Mouse (Mus musculus) midbrain, postnatal 0 days (tissue): ENCODE results near the gene Aars. TPM values are rescaled to one million over a fixed set of nuclear protein-coding genes. Genes with fewer than 3 reads are reported as not detected.
"Not testable (repeated sequence)": the region's sequence is repeated elsewhere in the genome, so short reads cannot be mapped to it uniquely, and the experiment has no call there.

ENCODE experiments used
- ATAC-seq: fragments of 200-750 bp; cut with Nextera tagmentation; 2 replicates; pipeline ENCODE4 v1.8.0; 2017; ENCODE audit warnings: moderate number of reproducible peaks, mild to moderate bottlenecking, moderate TSS enrichment, moderate library complexity; ENCODE audit not compliant: low FRiP score
- DNase-seq: peaks from one replicate; pipeline ENCODE4 v3.0.0-alpha.2; 2015; ENCODE audit warnings: low spot score
- H3K27ac ChIP-seq: fragments of 300-500 bp; sonication (generic); 2 replicates; pipeline ENCODE4 v1.5.1; 2014; ENCODE audit warnings: low read depth, mild to moderate bottlenecking, low read length, mixed read lengths
- H3K27me3 ChIP-seq: fragments of 300-500 bp; sonication (generic); 2 replicates; pipeline ENCODE4 v1.6.1; 2014; ENCODE audit warnings: low read length, control low read depth, mixed read lengths; ENCODE audit not compliant: insufficient read depth
- H3K36me3 ChIP-seq: fragments of 300-500 bp; sonication (generic); 2 replicates; pipeline ENCODE4 v1.6.1; 2014; ENCODE audit warnings: low read length, control low read depth, mixed read lengths; ENCODE audit not compliant: insufficient read depth
- H3K4me1 ChIP-seq: fragments of 300-500 bp; sonication (generic); 2 replicates; pipeline ENCODE4 v1.6.1; 2014; ENCODE audit warnings: mild to moderate bottlenecking, control low read depth, antibody characterized with exemption, low read length, mixed read lengths; ENCODE audit not compliant: insufficient read depth
- H3K4me2 ChIP-seq: fragments of 300-500 bp; sonication (generic); 2 replicates; pipeline ENCODE4 v1.6.1; 2014; ENCODE audit warnings: low read depth, mild to moderate bottlenecking, low read length, mixed read lengths; ENCODE audit not compliant: poor library complexity, severe bottlenecking
- H3K4me3 ChIP-seq: fragments of 300-500 bp; sonication (generic); 2 replicates; pipeline ENCODE4 v1.5.1; 2014; ENCODE audit warnings: low read depth, mild to moderate bottlenecking, low read length, moderate library complexity
- H3K9ac ChIP-seq: fragments of 300-500 bp; sonication (generic); replicated peaks from 2 replicates; pipeline ENCODE4 v1.6.1; 2014; ENCODE audit warnings: mild to moderate bottlenecking, low read length, moderate library complexity, mixed read lengths; ENCODE audit not compliant: poor library complexity, severe bottlenecking
- H3K9me3 ChIP-seq: fragments of 300-500 bp; sonication (generic); 2 replicates; pipeline ENCODE4 v1.6.1; 2016; ENCODE audit warnings: low read length, control low read depth
- CTCF ChIP-seq: IDR thresholded peaks from 2 replicates; pipeline ENCODE4 v1.5.1; 2016; ENCODE audit warnings: antibody characterized with exemption, mild to moderate bottlenecking
- WGBS: fragments of 180-500 bp; shearing (Covaris S2); extraction: QIAGEN DNeasy Blood & Tissue Kit; methylation state at CpG from one replicate; pipeline ENCODE4 v1.1.7; 2014; 5-methylcytosine and 5-hydroxymethylcytosine counted together
- polyA plus RNA-seq: library from polyadenylated mRNA; unstranded; fragments of >200 nt; fragmentation: Nextera tagmentation; extraction: Ambion mirVana; gene quantifications from 2 replicates; pipeline ENCODE4 v1.2.1, GENCODE M21; 2015
- total RNA-seq: library from RNA; depleted of rRNA; stranded (reverse); fragments of >200 nt; gene quantifications from 2 replicates; pipeline ENCODE4 v1.2.3, GENCODE M21; 2014; rRNA removed

The Aars gene
- total RNA-seq (110 and 111 TPM in 2 replicates), polyA plus RNA-seq (86.8 and 91.9 TPM in 2 replicates)

GRCm38 (mm10) chr8:111032916-111033315, at the start of gene Aars:
Gene Aars (plus strand): TSS chr8:111033144.
- ATAC-seq (no peak), DNase-seq (no peak)
- H3K4me1 ChIP-seq: no peaks in the 10 kb centered on the region
- H3K4me3 ChIP-seq: peak within 1 kb of the TSS; percentile 71
- no peak for TF ChIP-seq CTCF
- WGBS: 97% methylated on average over 7 of the region's 7 CpGs
- peaks cover 4% of the 10 kb centered on the region; the same call in 1 of the 2 replicates for H3K36me3 ChIP-seq
- H3K27ac ChIP-seq: peak within 1 kb of the TSS; percentile 90
- H3K9ac ChIP-seq: peak within 1 kb of the TSS; percentile 86
- H3K27me3 ChIP-seq: 0 out of 2 replicates have a peak, but pooled peaks cover 7% of the 10 kb centered on the region
- H3K9me3 ChIP-seq: no peaks in the 10 kb centered on the region
- H3K4me2 ChIP-seq: peak within 1 kb of the TSS; percentile 64

GRCm38 (mm10) chr8:110987805-110988744, 44.9 kb upstream of the Aars start:
- Histone ChIP-seq H3K4me2 (no peak overlapping the region), H3K9me3 (no peaks in the 10 kb centered on the region), H3K27ac (no peak overlapping the region), H3K9ac (no peak overlapping the region), H3K4me3 (no peak overlapping the region), H3K36me3 (peaks cover 73% of the 10 kb centered on the region), H3K4me1 (no peaks in the 10 kb centered on the region), H3K27me3 (no peaks in the 10 kb centered on the region)
- WGBS: 88% methylated on average over 8 of the region's 8 CpGs
- no peak for DNase-seq
- no peak for ATAC-seq
- no peak for TF ChIP-seq CTCF

GRCm38 (mm10) chr8:110990017-110990416, 42.9 kb upstream of the Aars start:
- H3K36me3 ChIP-seq: peaks cover 59% of the 10 kb centered on the region
- H3K9me3 ChIP-seq: no peaks in the 10 kb centered on the region
- no peak overlapping the region for H3K9ac ChIP-seq
- no peak overlapping the region for H3K4me3 ChIP-seq
- no peak for TF ChIP-seq CTCF
- ATAC-seq: no peak
- DNase-seq: no peak
- no peaks in the 10 kb centered on the region for H3K27me3 ChIP-seq
- 93% methylated on average over 9 of the region's 9 CpGs for WGBS
- H3K4me2 ChIP-seq: no peak overlapping the region
- no peak overlapping the region for H3K27ac ChIP-seq
- H3K4me1 ChIP-seq: no peaks in the 10 kb centered on the region

- Histone ChIP-seq H3K4me2 (peak overlapping the region; percentile 48), H3K27me3 (no peaks in the 10 kb centered on the region), H3K4me3 (peak overlapping the region; percentile 70), H3K4me1 (0 out of 2 replicates have a peak, but pooled peaks cover 2% of the 10 kb centered on the region), H3K36me3 (peaks cover 10% of the 10 kb centered on the region; the same call in 1 of the 2 replicates), H3K9me3 (no peaks in the 10 kb centered on the region), H3K27ac (no peak overlapping the region; the same call in 1 of the 2 replicates), H3K9ac (peak overlapping the region; percentile 84)
- ATAC-seq: no peak
- WGBS: 36% methylated on average over 16 of the region's 16 CpGs
- no peak for DNase-seq
- TF ChIP-seq CTCF: no peak
Observed at GRCm38 (mm10) chr8:110996641-110997430, 36.1 kb upstream of the Aars start.

- peak within 1 kb of the TSS; percentile 84 for H3K9ac ChIP-seq
Observed at GRCm38 (mm10) chr8:110997547-110998531, 35.1 kb upstream of the Aars start, which contains the start of gene Ddx19a. Gene Ddx19a (minus strand): TSS chr8:110997800.

GRCm38 (mm10) chr8:111010230-111010991, 22.5 kb upstream of the Aars start:
- not testable (repeated sequence) for H3K4me3 ChIP-seq, ATAC-seq, H3K9ac ChIP-seq, H3K27me3 ChIP-seq, DNase-seq, H3K4me1 ChIP-seq, H3K4me2 ChIP-seq, H3K9me3 ChIP-seq, H3K27ac ChIP-seq
- peaks cover 38% of the 10 kb centered on the region for H3K36me3 ChIP-seq
- 93% methylated on average over 8 of the region's 10 CpGs for WGBS

More at GRCm38 (mm10) chr8:110997547-110998531, 35.1 kb upstream of the Aars start, which contains the start of gene Ddx19a:
- H3K4me3 ChIP-seq: peak within 1 kb of the TSS; percentile 70
- no peaks in the 10 kb centered on the region for H3K27me3 ChIP-seq
- H3K4me1 ChIP-seq: 0 out of 2 replicates have a peak, but pooled peaks cover 2% of the 10 kb centered on the region
- ATAC-seq (peak; percentile 95), DNase-seq (peak; percentile 91)
- no peaks in the 10 kb centered on the region for H3K9me3 ChIP-seq
- H3K4me2 ChIP-seq: peak within 1 kb of the TSS; percentile 48
- peaks cover 7% of the 10 kb centered on the region; the same call in 1 of the 2 replicates for H3K36me3 ChIP-seq
- peak within 1 kb of the TSS; percentile 71 for H3K27ac ChIP-seq
- WGBS: 3% methylated on average over 58 of the region's 58 CpGs
- peak; percentile 60 for TF ChIP-seq CTCF

GRCm38 (mm10) chr8:111026609-111027008, 6.3 kb upstream of the Aars start:
- not testable (repeated sequence) for H3K27ac ChIP-seq, H3K4me2 ChIP-seq, DNase-seq, H3K9me3 ChIP-seq, H3K27me3 ChIP-seq, H3K4me3 ChIP-seq, H3K9ac ChIP-seq, H3K4me1 ChIP-seq, ATAC-seq, H3K36me3 ChIP-seq
- 100% methylated on average over 1 of the region's 2 CpGs for WGBS
